Mouse (Mus musculus): ENCODE measurements around the gene Gm9603.
"Not testable (repeated sequence)": the region's sequence is repeated elsewhere in the genome, so short reads cannot be mapped to it uniquely, and the experiment has no call there.

Gene Gm9603

DNA sequence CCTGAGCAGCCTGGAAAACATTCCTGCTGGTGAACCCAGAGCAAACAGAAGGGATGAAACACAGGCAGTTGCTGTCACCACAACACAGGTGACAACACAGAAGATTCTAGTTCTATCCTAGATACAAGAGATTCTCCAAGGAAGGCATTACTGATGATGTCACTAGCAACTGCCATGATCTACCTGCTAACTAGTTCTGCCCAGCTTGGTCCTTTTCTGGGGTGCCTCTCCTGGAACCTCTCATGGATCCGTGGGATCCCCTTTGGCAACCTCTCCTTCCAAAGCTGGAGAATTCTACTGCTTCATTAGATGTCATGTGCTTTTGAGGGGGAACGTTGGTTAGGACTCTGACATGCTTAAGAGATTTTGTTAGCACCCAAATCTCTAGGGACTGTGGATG, at the start of gene Gm9603:
Gene Gm9603, minus strand, starts transcription at position 101 of the 400 bp plus-strand sequence.
- DNase-seq = not testable (repeated sequence)

DNA sequence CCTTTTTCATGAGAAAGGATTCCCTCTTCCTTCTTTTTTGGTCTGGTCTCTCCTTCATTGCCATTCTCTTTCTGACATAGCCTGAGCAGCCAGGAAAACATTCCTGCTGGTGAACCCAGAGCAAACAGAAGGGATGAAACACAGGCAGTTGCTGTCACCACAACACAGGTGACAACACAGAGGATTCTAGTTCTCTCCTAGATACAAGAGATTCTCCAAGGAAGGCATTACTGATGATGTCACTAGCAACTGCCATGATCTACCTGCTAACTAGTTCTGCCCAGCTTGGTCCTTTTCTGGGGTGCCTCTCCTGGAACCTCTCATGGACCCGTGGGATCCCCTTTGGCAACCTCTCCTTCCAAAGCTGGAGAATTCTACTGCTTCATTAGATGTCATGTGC, 54.3 kb downstream of the Gm9603 start, which contains the start of gene Gm8265:
Gene Gm8265, minus strand, starts transcription at position 101 of the 400 bp plus-strand sequence.
- DNase-seq = not testable (repeated sequence)
